Mouse (Mus musculus): ENCODE measurements around the gene Gm6217. TPM values are rescaled to one million over a fixed set of nuclear protein-coding genes. Genes with fewer than 3 reads are reported as not detected.
"Not testable (repeated sequence)": the region's sequence is repeated elsewhere in the genome, so short reads cannot be mapped to it uniquely, and the experiment has no call there.

Gm6217 gene
- polyA plus RNA-seq, 1 experiment = not detected

DNA sequence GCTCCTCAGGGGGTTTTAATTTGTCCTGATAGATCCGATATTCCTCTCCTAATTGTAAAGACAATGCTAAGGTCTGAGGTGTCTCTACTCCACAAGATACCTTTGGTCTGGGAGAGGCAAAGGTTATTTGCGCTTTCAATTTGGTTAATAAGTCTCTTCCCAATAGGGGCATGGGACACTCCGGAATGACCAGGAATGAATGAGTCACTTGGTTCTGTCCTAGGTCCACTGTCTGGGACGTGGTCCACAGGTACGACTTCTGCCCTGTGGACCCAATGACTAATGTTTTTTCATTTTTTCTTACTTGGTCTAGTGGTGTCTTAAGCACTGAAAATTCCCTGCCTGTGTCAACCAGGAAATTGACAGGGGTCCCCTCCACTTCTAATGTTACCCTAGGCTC lies 7.5 kb upstream of the Gm6217 start:
- no peaks in the 10 kb centered on the region for H3K79me3 ChIP-seq (ENCODE audit: low read depth)

GRCm38 (mm10) chr1:82930558-82930957 lies 641 bp downstream of the Gm6217 start:
- H3K4me3 ChIP-seq (ENCODE audit: insufficient read depth, poor library complexity, severe bottlenecking); H3K79me3 ChIP-seq (ENCODE audit: low read depth); H3K36me3 ChIP-seq (ENCODE audit: control insufficient read depth, insufficient read depth); H3K79me2 ChIP-seq (ENCODE audit: control insufficient read depth, insufficient read depth); H3ac ChIP-seq (ENCODE audit: control insufficient read depth, insufficient read length, low read depth): not testable (repeated sequence)
- peaks cover 16% of the 10 kb centered on the region for H3K27me3 ChIP-seq (ENCODE audit: control insufficient read depth, insufficient read depth, insufficient read length)

More for the DNA sequence above, 7.5 kb upstream of the Gm6217 start:
- no peaks in the 10 kb centered on the region for H3K79me2 ChIP-seq (ENCODE audit: control insufficient read depth, insufficient read depth)
- no peak overlapping the region for H3K4me3 ChIP-seq (ENCODE audit: insufficient read depth, poor library complexity, severe bottlenecking)
- no peaks in the 10 kb centered on the region for H3K36me3 ChIP-seq (ENCODE audit: control insufficient read depth, insufficient read depth)
- H3ac ChIP-seq (ENCODE audit: control insufficient read depth, insufficient read length, low read depth) = no peak overlapping the region
- H3K27me3 ChIP-seq (ENCODE audit: control insufficient read depth, insufficient read depth, insufficient read length) = no peaks in the 10 kb centered on the region
- TF ChIP-seq MYOD1 (IDR thresholded peaks at IDR 0.05; ENCODE audit: control insufficient read depth, insufficient read length, low read depth) (no peak), USF1 (IDR thresholded peaks at IDR 0.05; ENCODE audit: low read depth) (no peak), CEBPB (IDR thresholded peaks at IDR 0.05; ENCODE audit: low read depth) (no peak), MAX (IDR thresholded peaks at IDR 0.05) (no peak), FOSL1 (IDR thresholded peaks at IDR 0.05; ENCODE audit: insufficient read depth, low read length, poor library complexity, severe bottlenecking) (no peak), CTCF (IDR thresholded peaks at IDR 0.05; ENCODE audit: control insufficient read depth, insufficient read depth, insufficient read length) (no peak)

DNA sequence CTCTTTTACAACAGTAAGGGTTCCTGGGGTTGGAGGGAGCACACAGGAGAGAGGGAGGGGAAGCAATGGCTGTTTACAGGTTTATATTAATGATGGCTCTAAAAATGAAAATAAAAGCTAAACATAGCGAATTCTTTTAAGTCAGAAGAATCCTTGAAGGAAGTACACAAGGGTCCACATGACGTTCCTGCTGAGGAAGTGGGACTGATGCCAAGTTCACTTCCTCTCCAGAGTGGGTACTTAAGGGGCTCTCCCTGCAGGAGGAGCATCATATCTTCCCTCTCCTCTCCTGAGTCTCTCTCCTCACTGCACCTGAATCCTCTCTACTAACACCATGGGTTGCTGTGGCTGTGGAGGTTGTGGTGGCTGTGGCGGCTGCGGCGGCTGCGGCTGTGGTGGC lies 6.5 kb downstream of the Gm6217 start, which contains the start of gene A030014E15Rik:
Gene A030014E15Rik, plus strand, starts transcription at position 268 of the 400 bp plus-strand sequence.
- Histone ChIP-seq H3K36me3 (ENCODE audit: control insufficient read depth, insufficient read depth) (no peaks in the 10 kb centered on the region), H3K79me3 (ENCODE audit: low read depth) (no peaks in the 10 kb centered on the region), H3K4me3 (ENCODE audit: insufficient read depth, poor library complexity, severe bottlenecking) (no peak within 1 kb of the TSS), H3K27me3 (ENCODE audit: control insufficient read depth, insufficient read depth, insufficient read length) (peaks cover 14% of the 10 kb centered on the region), H3ac (ENCODE audit: control insufficient read depth, insufficient read length, low read depth) (no peak within 1 kb of the TSS), H3K79me2 (ENCODE audit: control insufficient read depth, insufficient read depth) (no peaks in the 10 kb centered on the region)
- TF ChIP-seq CEBPB (IDR thresholded peaks at IDR 0.05; ENCODE audit: low read depth) = no peak
- no peak for TF ChIP-seq MAX (IDR thresholded peaks at IDR 0.05)
- TF ChIP-seq MYOD1 (IDR thresholded peaks at IDR 0.05; ENCODE audit: control insufficient read depth, insufficient read length, low read depth) = no peak
- TF ChIP-seq CTCF (IDR thresholded peaks at IDR 0.05; ENCODE audit: control insufficient read depth, insufficient read depth, insufficient read length) = no peak
- no peak for TF ChIP-seq USF1 (IDR thresholded peaks at IDR 0.05; ENCODE audit: low read depth)
- TF ChIP-seq FOSL1 (IDR thresholded peaks at IDR 0.05; ENCODE audit: insufficient read depth, low read length, poor library complexity, severe bottlenecking) = no peak
- TF ChIP-seq MYOG (IDR thresholded peaks at IDR 0.05; ENCODE audit: control insufficient read depth, extremely low read depth, insufficient read length) = no peak

- H3K27me3 ChIP-seq (ENCODE audit: control insufficient read depth, insufficient read depth, insufficient read length); H3ac ChIP-seq (ENCODE audit: control insufficient read depth, insufficient read length, low read depth); H3K79me3 ChIP-seq (ENCODE audit: low read depth); H3K4me3 ChIP-seq (ENCODE audit: insufficient read depth, poor library complexity, severe bottlenecking); H3K79me2 ChIP-seq (ENCODE audit: control insufficient read depth, insufficient read depth); H3K36me3 ChIP-seq (ENCODE audit: control insufficient read depth, insufficient read depth): not testable (repeated sequence)
Measured at GRCm38 (mm10) chr1:82913434-82913833, 17.8 kb downstream of the Gm6217 start.

DNA sequence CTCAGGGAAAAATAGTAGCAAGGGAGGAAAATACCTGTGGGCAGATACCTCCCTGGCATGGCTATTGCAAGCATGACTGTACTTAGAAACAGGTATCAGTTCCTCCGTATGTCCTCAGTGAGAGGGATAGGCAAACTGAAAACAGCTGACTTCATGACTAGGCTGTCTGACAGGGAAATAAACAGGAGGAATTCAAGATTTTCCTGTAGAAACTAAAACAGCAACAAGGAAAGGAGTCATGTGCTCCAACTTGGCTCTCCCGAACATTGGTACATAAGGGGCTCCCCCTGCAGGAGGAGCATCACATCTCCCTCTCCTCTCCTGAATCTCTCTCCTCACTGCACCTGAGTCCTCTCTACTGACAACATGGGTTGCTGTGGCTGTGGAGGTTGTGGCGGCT lies 18.2 kb downstream of the Gm6217 start, which contains the start of gene A030005L19Rik:
Gene A030005L19Rik, plus strand, starts transcription at position 301 of the 400 bp plus-strand sequence.
- H3K79me3 ChIP-seq (ENCODE audit: low read depth) = no peaks in the 10 kb centered on the region
- no peak within 1 kb of the TSS for H3K4me3 ChIP-seq (ENCODE audit: insufficient read depth, poor library complexity, severe bottlenecking)
- TF ChIP-seq MYOD1 (IDR thresholded peaks at IDR 0.05; ENCODE audit: control insufficient read depth, insufficient read length, low read depth) (no peak), CTCF (IDR thresholded peaks at IDR 0.05; ENCODE audit: control insufficient read depth, insufficient read depth, insufficient read length) (no peak), FOSL1 (IDR thresholded peaks at IDR 0.05; ENCODE audit: insufficient read depth, low read length, poor library complexity, severe bottlenecking) (no peak), MYOG (IDR thresholded peaks at IDR 0.05; ENCODE audit: control insufficient read depth, extremely low read depth, insufficient read length) (no peak), USF1 (IDR thresholded peaks at IDR 0.05; ENCODE audit: low read depth) (no peak), MAX (IDR thresholded peaks at IDR 0.05) (no peak), CEBPB (IDR thresholded peaks at IDR 0.05; ENCODE audit: low read depth) (no peak)
- no peak within 1 kb of the TSS for H3ac ChIP-seq (ENCODE audit: control insufficient read depth, insufficient read length, low read depth)
- no peaks in the 10 kb centered on the region for H3K36me3 ChIP-seq (ENCODE audit: control insufficient read depth, insufficient read depth)
- no peaks in the 10 kb centered on the region for H3K27me3 ChIP-seq (ENCODE audit: control insufficient read depth, insufficient read depth, insufficient read length)
- no peaks in the 10 kb centered on the region for H3K79me2 ChIP-seq (ENCODE audit: control insufficient read depth, insufficient read depth)

GRCm38 (mm10) chr1:82905886-82906285 lies 25.3 kb downstream of the Gm6217 start:
- Histone ChIP-seq H3K4me3 (ENCODE audit: insufficient read depth, poor library complexity, severe bottlenecking) (no peak overlapping the region), H3K79me3 (ENCODE audit: low read depth) (no peaks in the 10 kb centered on the region), H3K27me3 (ENCODE audit: control insufficient read depth, insufficient read depth, insufficient read length) (no peaks in the 10 kb centered on the region), H3K79me2 (ENCODE audit: control insufficient read depth, insufficient read depth) (no peaks in the 10 kb centered on the region), H3ac (ENCODE audit: control insufficient read depth, insufficient read length, low read depth) (no peak overlapping the region), H3K36me3 (ENCODE audit: control insufficient read depth, insufficient read depth) (peaks cover 17% of the 10 kb centered on the region)
- TF ChIP-seq MYOG (IDR thresholded peaks at IDR 0.05; ENCODE audit: control insufficient read depth, extremely low read depth, insufficient read length) = no peak
- TF ChIP-seq MAX (IDR thresholded peaks at IDR 0.05) = no peak
- TF ChIP-seq CTCF (IDR thresholded peaks at IDR 0.05; ENCODE audit: control insufficient read depth, insufficient read depth, insufficient read length) = no peak
- TF ChIP-seq CEBPB (IDR thresholded peaks at IDR 0.05; ENCODE audit: low read depth) = no peak
- no peak for TF ChIP-seq USF1 (IDR thresholded peaks at IDR 0.05; ENCODE audit: low read depth)
- TF ChIP-seq MYOD1 (IDR thresholded peaks at IDR 0.05; ENCODE audit: control insufficient read depth, insufficient read length, low read depth) = no peak
- no peak for TF ChIP-seq FOSL1 (IDR thresholded peaks at IDR 0.05; ENCODE audit: insufficient read depth, low read length, poor library complexity, severe bottlenecking)

Data from C2C12 (cell line).